Mouse (Mus musculus) adipocyte (in vitro differentiated cells): ENCODE results near the gene Desi2.
"Not testable (repeated sequence)": the region's sequence is repeated elsewhere in the genome, so short reads cannot be mapped to it uniquely, and the experiment has no call there.

ENCODE experiments used
- DNase-seq: peaks from one replicate; pipeline ENCODE4 v3.0.0-alpha.2; 2016; ENCODE audit warnings: low spot score

Desi2 gene

DNA sequence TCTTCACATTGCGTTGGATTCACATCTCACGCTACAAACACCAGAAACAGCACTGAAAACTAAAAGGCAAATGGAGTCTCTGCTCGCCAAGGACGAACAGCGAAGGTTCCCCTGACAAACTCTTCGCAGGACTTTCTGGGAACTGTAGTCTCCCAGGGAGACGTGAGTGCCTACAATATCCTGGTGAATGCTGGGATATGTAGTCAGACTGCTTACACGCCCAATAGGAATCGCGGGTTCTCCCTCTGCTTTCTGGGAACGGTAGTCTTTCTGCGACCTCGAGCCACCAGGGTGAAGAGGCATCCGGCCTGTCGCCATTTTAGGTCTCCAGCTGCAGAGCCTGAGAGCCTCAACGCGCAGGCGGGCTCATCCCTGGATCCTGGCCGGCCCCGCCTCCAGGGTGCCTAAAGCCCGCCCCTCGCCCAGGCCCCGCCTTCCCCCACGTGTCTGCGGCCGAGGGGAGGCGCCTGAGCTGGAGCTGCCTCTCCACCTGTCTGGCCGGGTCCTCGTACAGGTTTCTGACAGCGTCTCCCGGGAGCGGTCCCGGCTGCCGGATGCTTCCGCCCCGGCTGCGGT lies at the start of gene Desi2:
Gene Desi2, plus strand, starts transcription at position 202 of the 576 bp plus-strand sequence.
- DNase-seq = peak; percentile 97

DNA sequence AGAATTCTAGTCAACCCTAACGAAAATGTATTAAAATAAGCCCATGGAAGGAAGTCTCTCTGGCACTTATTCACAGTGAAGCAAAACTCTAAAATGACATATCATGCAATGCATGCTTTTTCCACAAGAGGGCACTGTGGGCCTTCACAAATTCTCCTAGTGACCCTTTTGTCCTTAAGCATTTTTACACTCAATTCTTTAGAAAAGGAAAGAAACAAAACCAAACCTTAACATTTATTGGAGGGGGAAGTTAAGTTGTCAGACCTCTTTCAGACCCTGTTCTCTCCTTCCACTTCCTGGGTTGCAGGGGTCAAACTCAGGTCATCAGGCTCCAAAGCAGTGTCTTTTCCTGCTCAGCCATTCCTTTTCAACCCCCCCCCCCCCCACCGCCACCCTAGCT lies 40.7 kb upstream of the Desi2 start:
- peak; percentile 31 for DNase-seq

- not testable (repeated sequence) for DNase-seq
Measured at GRCm38 (mm10) chr1:178146915-178147314, 40.3 kb upstream of the Desi2 start.

- DNase-seq = no peak
Measured at GRCm38 (mm10) chr1:178182251-178182650, 5.0 kb upstream of the Desi2 start.

DNA sequence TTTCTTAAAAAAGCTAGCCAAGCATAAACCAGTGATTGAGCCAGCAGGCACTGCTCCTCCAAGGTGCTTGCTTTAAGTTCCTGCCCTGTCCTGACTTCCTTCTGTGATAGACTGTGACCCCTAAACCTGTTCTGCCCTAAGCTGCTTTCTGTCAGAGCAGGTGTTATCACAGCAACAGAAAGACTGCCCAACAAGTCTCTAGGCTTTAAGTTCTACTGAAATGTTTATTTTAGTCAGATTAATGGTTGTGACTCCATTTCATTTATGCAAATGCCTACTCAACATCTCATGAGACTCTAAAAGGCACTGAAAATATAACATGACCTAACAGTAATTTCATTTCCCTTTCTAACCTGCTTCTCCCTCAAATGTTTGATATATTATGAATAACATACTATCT lies 1.6 kb upstream of the Desi2 start:
- no peak for DNase-seq

DNA sequence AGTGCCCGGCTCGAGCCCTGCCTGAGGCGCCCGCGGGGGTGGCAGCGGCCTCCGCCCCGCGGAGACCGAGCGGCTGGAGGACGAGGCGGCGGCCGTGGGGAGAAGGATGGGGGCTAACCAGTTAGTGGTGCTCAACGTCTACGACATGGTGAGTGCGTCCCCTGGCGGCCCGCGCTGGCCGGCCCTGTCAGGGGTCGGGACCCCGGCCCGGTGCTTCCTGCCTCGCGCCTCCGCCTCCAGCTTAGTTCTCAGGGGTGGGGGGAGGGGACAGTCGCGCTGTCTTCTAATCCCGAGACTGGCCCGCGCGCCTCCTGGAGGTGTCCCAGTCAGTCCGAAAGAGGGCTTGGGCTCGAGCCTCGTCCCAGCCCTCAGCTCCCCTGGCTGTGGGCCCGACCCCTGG lies 593 bp downstream of the Desi2 start:
- DNase-seq = not testable (repeated sequence)

GRCm38 (mm10) chr1:178188386-178188785 lies 1.2 kb downstream of the Desi2 start:
- DNase-seq = no peak

GRCm38 (mm10) chr1:178205701-178206325 lies 18.6 kb downstream of the Desi2 start:
- peak; percentile 23 for DNase-seq

- not testable (repeated sequence) for DNase-seq
Measured at GRCm38 (mm10) chr1:178207856-178208255, 20.6 kb downstream of the Desi2 start.

- DNase-seq = no peak
Measured at GRCm38 (mm10) chr1:178209966-178210365, 22.7 kb downstream of the Desi2 start.

DNA sequence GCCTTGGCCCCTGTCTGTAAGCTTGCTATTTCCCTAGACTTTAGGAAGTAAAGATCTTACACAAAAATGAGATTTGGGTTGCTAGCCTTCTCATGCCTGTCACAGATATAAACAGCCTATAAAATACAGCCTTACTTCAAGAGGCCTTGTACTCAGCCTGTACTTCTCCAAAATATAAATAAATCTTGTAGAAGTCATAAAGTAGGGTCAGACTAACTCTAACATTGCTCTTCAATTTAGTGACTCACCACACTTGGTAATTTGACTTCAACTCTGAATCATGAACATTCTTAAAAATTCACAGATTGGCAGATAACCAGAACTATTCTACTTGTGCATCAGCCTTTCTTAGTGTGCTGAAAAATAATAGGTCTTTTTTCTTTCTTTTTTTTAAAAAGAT lies 29.9 kb downstream of the Desi2 start:
- DNase-seq = no peak

DNA sequence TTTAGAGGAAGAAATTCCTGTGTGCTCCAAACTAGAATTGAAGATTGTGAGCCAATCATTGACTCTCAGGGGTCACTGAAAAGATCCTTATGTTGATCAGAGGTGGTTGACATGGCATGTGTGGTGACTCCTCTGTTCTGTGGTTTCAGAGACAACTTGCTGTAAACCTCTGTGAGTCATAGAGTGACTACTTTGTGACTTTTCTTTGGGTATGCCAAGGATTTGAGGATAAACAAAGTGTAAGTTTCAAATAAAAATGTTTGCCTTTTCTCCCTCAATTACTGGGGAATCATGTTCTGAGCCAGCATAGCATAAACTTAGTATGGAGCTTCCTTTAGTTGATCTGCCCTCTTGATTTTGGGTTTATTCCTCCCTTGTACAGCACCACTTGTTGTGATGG lies 31.1 kb downstream of the Desi2 start:
- DNase-seq = no peak

GRCm38 (mm10) chr1:178219166-178220077 lies 32.2 kb downstream of the Desi2 start:
- no peak for DNase-seq

- DNase-seq = not testable (repeated sequence)
Measured at GRCm38 (mm10) chr1:178228888-178229287, 41.7 kb downstream of the Desi2 start.

GRCm38 (mm10) chr1:178234109-178234508 lies 46.9 kb downstream of the Desi2 start:
- DNase-seq = no peak

- no peak for DNase-seq
Measured at GRCm38 (mm10) chr1:178235919-178236466, 48.8 kb downstream of the Desi2 start.

DNA sequence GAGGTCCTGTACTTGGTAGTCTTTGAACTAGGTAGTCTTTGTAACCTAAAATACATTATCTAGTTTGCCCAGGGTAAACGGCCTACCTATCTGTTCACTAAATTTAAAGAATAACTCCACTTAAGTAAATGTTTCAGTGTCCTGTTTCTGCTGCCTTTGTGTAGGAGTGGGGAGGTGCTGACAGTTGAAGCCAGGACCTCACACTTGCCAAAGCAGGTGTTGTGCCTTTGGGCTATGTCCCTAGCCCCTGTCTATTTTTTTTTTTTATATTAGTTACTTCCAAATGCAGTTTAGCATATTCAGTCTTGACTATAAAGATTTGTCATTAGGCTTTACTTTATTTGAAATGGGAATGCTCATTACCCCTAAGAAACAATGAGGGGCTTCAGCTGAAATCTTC lies 51.5 kb downstream of the Desi2 start:
- DNase-seq = no peak

GRCm38 (mm10) chr1:178241884-178242508 lies 54.8 kb downstream of the Desi2 start:
- DNase-seq = no peak

DNA sequence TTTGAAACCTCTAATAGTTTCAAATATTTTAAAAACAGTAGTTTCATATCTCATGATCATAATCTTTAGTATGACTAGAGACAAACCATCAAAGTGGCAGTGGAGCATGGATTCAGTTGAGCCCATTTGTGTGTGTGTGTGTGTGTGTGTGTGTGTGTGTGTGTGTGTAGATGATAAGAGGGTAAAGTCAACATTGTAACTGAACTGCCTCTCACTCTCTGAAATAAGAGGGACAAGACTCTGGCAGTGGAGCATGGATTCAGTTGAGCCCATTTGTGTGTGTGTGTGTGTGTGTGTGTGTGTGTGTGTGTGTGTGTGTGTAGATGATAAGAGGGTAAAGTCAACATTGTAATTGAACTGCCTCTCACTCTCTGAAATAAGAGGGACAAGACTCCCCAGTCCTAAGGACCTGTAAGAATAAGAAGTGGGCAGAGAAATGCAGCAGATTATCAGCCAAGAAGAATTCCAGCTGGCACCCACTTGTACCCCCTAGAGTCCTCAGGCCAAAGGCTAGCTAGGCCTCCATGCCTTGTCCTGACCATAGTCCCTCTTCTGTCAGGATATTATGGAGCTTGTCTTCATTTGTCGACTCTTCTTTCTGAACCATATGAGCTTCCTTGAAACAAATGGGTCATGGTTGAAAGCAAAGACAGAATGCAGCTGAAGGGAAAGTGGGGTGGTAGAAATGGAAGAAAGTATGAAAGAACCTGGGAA lies 61.0 kb downstream of the Desi2 start:
- DNase-seq = no peak

- no peak for DNase-seq
Measured at GRCm38 (mm10) chr1:178254598-178254997, 67.4 kb downstream of the Desi2 start.

- no peak for DNase-seq
Measured at GRCm38 (mm10) chr1:178256351-178256750, 69.1 kb downstream of the Desi2 start.

DNA sequence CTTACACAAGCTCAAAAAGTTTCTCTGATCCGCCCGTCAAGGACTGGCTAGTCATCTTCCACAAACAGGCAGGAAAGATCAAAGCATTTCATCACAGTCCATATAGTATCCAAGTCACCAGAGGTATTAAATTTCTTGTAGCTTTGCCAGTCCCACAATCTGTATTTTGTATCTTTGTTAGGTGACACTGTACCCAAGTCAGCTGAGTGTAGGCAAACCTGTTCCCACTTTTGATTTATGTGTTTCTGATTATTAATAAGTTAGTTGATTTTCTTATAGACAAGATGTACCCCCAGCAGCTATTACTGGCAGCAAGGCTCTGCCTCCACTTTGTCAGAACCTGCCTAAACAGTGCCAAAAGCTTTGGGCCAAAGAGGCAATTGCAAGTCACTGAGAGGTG lies 71.6 kb downstream of the Desi2 start:
- DNase-seq = no peak
